Mouse (Mus musculus): ENCODE data around the gene Gm3095.
"Not testable (repeated sequence)": the region's sequence is repeated elsewhere in the genome, so short reads cannot be mapped to it uniquely, and the experiment has no call there.

Gene Gm3095

DNA sequence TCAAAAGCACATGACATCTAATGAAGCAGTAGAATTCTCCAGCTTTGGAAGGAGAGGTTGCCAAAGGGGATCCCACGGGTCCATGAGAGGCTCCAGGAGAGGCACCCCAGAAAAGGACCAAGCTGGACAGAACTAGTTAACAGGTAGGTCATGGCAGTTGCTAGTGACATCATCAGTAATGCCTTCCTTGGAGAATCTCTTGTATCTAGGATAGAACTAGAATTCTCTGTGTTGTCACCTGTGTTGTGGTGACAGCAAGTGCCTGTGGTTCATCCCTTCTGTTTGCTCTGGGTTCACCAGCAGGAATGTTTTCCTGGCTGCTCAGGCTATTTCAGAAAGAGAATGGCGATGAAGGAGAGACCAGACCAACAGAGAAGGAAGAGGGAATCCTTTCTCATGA lies at the start of gene Gm3095:
Gene Gm3095, plus strand, starts transcription at position 301 of the 400 bp plus-strand sequence.
- DNase-seq: not testable (repeated sequence)

DNA sequence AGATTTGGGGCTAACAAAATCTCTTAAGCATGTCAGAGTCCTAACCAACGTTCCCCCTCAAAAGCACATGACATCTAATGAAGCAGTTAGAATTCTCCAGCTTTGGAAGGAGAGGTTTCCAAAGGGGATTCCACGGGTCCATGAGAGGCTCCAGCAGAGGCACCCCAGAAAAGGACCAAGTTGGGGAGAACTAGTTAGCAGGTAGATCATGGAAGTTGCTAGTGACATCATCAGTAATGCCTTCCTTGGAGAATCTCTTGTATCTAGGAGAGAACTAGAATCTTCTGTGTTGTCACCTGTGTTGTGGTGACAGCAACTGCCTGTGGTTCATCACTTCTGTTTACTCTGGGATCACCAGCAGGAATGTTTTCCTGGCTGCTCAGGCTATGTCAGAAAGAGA lies 31.9 kb upstream of the Gm3095 start, which contains the start of gene Gm3029:
Gene Gm3029, plus strand, starts transcription at position 301 of the 400 bp plus-strand sequence.
- DNase-seq: not testable (repeated sequence)

DNA sequence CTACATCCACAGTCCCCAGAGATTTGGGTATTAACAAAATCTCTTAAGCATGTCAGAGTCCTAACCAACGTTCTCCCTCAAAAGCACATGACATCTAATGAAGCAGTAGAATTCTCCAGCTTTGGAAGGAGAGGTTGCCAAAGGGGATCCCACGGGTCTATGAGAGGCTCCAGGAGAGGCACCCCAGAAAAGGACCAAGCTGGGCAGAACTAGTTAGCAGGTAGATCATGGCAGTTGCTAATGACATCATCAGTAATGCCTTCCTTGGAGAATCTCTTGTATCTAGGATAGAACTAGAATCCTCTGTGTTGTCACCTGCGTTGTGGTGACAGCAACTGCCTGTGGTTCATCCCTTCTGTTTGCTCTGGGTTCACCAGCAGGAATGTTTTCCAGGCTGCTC lies 34.7 kb downstream of the Gm3095 start, which contains the start of gene Gm3099:
Gene Gm3099, plus strand, starts transcription at position 301 of the 400 bp plus-strand sequence.
- DNase-seq: not testable (repeated sequence)

Measured in lung, postnatal 4 days (tissue).